Mouse (Mus musculus) frontal cortex, postnatal 25 days (tissue): ENCODE measurements around the gene Itgb5.

Experiments
- DNase-seq, 2 experiments: peaks; one replicate each; pipeline ENCODE4 v3.0.0; 2022; ENCODE audit warnings: low spot score in 2 of 2

The Itgb5 gene

DNA sequence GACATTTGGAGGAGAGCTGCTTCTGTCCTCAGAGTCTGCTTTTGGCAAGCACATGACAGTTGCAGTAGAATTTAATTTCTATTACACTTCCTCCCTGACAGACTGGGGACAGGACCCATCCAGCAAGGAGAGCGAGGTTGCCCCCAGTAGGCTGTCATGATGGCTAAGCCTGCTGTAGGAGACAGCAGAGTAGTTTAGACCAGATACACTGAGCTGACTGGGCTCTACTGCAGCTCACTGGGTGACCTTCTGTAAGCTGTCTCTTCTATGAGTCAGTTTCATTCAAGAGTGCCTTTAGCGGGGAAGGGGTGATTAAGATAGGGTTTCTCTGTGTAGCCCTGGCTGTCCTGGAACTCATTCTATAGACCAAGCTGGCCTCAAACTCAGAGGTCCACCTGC lies 109.7 kb downstream of the Itgb5 start:
- no peak for DNase-seq

DNA sequence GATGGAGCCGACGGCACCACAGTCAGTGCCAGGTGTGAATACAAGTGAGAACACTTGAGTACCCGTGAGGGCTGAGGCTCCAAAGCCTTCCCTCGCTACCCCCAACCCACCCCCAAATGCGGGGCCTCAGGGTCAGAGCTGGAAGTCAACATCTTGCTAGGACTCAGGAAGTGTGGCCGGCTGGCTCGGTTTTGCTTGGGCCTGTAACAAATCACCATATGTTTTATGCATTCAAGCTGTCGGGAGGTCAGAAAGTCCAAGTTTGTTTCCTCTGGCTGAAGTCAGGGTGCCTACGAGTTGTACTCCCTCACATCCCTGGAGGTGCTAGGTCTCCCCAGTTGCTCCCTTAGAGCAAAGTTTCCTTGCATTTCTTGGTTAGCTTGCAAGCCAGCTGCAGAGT lies 110.2 kb downstream of the Itgb5 start:
- DNase-seq = no peak

- DNase-seq = no peak
These were observed 110.6 kb downstream of the Itgb5 start for GRCm38 (mm10) chr16:33940095-33940494.

- no peak for DNase-seq
These were observed 111.9 kb downstream of the Itgb5 start for GRCm38 (mm10) chr16:33941271-33941781.

DNA sequence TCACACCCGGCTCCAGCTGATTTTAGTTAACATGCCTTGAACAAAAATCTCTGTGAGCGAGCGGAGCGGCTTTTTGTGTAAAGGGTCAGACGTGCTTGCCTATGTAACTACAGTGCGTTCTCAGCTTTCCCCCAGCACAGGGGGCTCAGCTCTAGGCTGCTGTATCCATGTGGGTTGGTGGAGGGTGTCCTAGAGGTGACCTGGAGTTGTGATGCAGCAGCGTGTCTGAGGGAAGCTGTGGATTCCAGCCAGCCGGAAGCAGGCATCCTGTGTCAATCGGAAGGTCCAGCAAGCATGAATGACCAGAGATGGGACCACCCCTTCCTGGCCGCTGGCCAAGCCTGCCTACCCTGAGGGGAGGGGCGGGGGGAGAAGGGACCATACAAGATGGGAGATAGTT lies 112.9 kb downstream of the Itgb5 start:
- no peak for DNase-seq

DNA sequence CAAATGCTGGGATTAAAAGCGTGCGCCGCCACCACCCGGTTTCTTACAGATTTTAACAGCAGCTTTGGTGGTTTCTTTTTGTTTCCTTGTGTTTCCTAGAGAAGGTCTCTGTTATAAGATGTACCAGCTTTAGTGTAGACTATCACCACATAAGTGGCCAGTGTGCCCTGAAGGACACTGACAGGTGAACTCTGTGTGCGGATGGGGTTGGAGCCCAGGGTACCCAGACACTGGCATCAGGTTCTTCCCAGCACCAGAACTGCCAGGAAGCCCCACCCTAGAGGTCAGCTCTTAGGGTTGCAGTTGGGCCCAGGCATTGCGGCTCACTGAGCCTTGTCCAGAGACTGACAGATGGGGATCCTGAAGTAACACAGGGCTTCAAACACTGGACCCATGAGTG lies 113.9 kb downstream of the Itgb5 start:
- no peak for DNase-seq

DNA sequence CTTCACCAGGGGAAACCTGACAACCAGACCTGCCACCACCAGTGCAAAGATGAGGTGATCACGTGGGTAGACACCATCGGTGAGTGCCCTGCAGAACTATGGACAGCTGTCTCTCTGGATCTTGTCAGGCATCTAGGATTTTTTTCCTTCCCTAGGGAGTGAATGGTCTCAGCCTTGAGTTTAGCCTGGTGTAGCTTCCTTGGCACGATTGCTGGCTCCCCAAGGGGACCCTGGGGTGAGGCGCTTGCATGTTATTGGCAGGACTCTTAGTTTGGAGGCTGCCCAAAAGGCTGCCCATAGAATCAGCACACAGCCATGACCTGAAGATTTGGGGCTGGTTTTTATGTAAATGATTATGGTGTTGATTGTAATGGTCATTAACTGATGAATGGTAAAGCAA lies 114.7 kb downstream of the Itgb5 start:
- DNase-seq = no peak

DNA sequence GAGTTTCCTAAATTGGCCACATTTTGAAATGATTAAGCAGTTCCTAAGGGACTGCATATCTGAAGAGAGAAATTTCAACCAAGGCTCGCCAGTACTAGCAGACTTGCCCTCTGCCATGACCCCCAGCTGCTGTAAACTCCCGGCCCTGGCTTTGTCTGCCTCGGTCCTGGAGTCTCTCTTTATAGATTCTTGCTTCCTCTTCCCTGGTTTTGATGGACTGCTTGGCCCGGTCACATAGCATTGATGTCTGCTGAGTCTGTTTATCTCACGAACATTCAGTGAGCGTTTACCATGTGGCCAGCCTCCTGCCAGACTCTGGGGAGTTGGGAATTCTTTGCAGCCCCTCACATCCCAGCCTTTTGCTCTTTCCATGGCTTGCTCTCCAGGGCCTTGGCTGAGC lies 115.3 kb downstream of the Itgb5 start:
- no peak for DNase-seq

DNA sequence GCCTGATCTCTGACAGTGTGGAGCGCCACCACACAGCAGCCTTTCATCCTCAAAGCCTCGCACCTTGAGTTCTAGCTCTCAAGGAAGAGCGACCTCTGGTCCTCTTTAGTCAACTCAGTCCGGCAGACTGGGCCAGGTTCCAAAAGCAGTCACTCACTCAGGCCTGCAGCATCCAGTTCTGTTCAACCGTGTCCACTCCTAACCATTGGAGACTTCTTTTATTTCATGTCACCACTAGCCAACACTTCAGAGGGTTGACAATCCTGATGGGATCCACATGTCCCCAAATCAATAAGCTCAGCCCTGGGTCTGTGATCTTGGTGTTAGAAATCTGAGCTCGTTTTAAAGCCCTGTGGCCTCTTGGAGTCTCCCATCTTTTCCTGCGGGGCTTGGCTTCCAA lies 116.6 kb downstream of the Itgb5 start:
- no peak for DNase-seq

GRCm38 (mm10) chr16:33947664-33948571 lies 118.5 kb downstream of the Itgb5 start:
- DNase-seq = no peak

GRCm38 (mm10) chr16:33950386-33950785 lies 120.9 kb downstream of the Itgb5 start:
- DNase-seq = no peak

GRCm38 (mm10) chr16:33950830-33951229 lies 121.4 kb downstream of the Itgb5 start:
- peak; percentile 67 to 72 for DNase-seq

DNA sequence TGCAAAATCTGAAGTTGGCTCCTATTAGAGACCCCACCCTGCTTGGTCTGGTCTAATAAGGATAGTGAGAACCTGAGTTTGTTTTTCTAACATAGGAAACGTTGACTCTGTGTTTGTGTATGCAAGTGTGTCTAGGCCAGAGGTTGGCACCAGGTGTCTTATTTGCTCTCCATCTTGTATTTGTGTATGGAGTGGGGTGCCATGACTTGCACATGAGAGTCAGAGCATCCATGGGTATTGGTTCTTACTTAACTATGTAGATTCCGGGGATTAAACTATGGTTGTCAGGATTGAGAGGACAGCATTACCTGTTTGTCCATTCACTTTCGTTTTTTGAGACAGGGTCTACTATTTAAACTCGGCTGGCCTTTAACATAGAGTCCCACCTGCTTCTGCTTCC lies 123.5 kb downstream of the Itgb5 start:
- DNase-seq = no peak

DNA sequence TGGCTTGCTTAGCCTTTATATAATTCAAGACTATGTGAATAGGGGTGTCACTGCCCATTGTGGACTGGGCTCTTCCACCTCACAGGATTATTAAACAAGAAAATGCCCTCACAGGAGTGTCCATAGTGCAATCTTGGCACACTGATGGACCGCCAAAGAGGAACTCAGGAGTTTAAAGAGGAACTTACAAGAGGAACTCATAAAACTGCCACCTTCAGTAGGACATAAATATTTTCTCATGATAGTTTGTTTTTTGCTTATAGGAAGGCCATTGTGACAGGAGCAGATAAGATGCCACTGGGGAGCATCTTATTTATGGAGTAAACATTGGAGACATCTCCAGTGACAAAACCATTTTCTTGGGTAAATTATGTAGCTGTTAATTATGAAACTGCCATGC lies 125.3 kb downstream of the Itgb5 start:
- DNase-seq = no peak

DNA sequence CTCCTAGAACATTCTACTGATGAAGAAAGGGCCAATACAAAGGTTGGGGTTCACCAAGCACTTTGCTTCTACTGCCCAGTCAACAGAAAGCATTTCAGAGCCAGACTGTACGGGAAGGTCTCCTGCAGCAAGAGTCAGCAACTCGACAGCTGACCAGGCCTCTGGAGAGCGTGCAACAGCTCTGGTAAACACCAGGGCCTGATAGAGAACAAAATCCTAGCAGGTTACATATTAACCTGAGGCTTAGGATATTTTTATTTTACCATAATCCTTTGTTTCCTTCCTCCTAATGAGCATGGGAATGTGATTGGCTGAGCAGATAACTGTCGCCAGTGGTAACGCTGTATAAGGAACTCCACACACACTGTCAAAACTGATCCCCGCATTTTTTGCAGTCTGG lies 134.0 kb downstream of the Itgb5 start:
- DNase-seq = no peak

DNA sequence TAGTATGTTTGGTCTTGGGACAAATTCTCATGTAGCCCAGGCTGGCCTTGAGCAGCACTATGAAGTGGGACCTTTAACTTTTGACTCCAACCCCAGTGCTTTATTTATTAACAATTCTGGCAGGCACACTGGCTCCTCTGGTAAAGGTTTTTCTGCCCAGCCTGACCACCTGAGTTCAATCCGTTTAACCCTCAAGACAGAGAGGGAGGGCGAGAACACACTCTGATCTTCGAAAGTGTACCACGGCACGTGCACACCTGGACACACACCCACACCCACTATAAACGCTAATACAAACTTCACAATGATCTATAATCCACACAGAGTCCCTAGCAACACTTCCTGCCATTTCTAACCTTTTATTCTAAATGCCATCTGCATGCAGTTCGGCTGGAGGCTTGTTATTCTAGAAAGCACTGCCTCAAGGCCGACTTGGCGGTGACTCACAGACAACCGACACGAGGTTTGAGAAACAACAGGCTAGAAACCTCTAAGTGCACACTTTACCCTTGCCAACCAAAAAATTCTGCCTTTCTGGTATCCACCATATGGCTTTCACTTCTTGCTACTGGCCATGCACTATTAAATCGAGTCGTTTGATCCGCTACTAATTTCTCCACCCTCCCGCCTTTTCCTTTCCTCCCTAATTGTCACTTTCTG lies 136.5 kb downstream of the Itgb5 start:
- no peak for DNase-seq

DNA sequence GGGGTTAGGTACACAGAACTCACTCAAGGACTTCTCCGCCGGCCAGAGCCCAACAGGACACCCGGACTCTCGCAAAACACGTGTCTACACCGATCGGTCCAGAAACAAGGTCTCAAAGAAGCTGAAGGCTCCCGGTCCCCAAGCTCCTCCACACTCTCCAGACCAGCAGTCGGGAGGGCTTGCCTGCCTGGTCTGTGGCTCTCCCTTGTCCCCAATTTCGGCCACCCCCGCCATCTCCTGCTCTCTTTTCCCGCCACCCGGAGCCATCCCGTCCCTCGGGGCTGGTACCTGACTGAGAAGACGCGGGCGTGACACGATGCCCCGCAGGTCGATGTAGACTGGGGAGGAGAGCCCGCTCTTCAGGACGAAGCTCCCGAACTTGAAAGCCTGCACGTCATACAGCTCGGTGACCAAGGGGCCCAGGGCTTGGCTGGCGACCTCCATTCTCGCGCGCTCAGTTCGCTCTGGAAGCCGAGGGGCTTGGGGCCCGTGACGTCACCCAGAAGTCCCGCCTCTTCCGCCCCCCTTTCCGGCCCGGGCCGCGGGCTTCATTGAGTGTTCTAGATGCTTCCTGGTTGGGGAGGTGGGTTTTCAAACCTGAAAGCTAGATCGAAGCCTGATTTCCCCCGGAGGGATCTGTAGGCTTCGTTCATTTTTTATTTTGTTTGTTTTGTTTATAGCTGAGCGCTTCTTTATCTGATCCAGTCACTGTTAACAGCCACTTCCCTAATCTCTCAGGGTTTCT lies 137.2 kb downstream of the Itgb5 start, which contains the start of gene Umps:
Umps (minus strand) TSS at position 501 of the 745 bp plus-strand sequence.
- peak; percentile 71 to 76 for DNase-seq

- no peak for DNase-seq
These were observed 137.8 kb downstream of the Itgb5 start for GRCm38 (mm10) chr16:33967283-33967640.

GRCm38 (mm10) chr16:33979855-33980254 lies 150.4 kb downstream of the Itgb5 start:
- DNase-seq = no peak

GRCm38 (mm10) chr16:33983712-33984111 lies 154.2 kb downstream of the Itgb5 start:
- no peak for DNase-seq

- DNase-seq = no peak
These were observed 155.9 kb downstream of the Itgb5 start for GRCm38 (mm10) chr16:33985372-33985771.

DNA sequence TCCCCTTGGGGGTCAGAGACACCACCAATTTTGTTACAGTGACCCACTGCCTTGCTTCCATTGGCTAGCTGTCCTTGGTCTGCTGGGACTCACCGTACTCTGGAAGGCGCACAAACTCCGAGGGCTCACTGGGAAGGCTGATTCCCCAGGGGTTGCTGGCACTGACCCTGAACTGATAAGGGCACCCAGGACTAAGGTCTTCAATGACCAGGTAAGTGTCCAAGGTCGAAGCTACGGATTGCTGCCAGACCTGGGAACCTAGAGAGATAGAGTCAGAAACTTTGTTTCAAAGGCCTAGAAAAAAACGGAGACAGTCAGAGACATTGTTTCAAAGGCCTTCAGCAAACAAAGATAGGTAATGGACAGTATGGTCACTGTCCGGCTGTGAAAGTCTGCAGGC lies 157.5 kb downstream of the Itgb5 start:
- DNase-seq = no peak
